Mouse (Mus musculus): ENCODE results near the gene Csnk2b. TPM values are rescaled to one million over a fixed set of nuclear protein-coding genes. Genes with fewer than 3 reads are reported as not detected.
A peak's percentile ranks its signal among the peaks of the same experiment; 100 is the strongest.

Csnk2b gene
- polyA plus RNA-seq, 1 experiment from 2014 or later, result 279 TPM

DNA sequence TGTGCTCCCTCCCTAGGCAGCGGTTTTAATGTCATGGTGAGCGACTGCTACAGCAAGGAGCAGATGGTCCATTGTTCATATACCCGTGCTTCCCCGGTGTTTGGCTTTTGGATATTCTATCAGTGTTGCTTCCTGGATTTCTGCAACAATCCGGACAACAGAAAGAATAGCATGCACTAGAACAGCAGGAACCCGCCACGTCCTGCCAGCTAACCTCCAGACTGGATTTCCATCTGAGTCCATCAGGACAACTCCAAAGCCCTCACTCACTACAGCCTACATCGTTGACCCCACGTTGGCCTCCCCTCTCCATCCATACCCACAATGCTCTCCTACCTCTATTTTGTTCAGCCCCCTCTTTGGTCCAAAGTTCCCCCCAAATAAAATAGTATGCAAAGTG lies 10.1 kb downstream of the Csnk2b start:
- H3K9me3 ChIP-seq, result no peaks in the 10 kb centered on the region
- no peak overlapping the region for H3K27ac ChIP-seq (replicated peaks)
- ATAC-seq (ENCODE audit: low FRiP score, low read depth), result no peak
- no peak overlapping the region for H3K9ac ChIP-seq (replicated peaks)
- H3K4me1 ChIP-seq, result no peaks in the 10 kb centered on the region
- H3K27me3 ChIP-seq, result no peaks in the 10 kb centered on the region
- peaks cover 26% of the 10 kb centered on the region for H3K36me3 ChIP-seq
- no peak overlapping the region for H3K4me2 ChIP-seq (replicated peaks)
- no peak overlapping the region for H3K4me3 ChIP-seq
- 69% methylated on average over 9 of the region's 9 CpGs for WGBS

DNA sequence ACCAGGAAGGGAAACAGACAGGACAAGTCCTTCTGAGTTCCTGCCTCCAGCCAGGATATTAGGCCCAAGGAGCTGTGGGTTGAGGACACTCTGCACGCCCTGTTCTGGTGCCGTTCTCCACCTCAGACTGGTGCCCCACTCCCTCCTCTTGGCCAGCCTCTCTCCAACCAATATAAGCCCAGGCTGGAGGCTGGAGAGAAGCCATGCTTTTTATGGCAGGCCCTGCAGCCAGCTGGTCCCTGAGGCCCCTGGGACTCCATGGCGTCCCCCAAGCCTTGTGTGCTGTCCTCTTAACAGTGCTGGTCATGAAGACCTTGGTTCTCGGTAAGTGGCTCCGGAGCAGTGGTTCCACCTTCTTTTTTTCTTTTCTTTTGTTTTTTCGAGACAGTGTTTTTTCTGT lies 13.8 kb downstream of the Csnk2b start, which contains the start of gene Ly6g5c:
Gene Ly6g5c (plus strand): TSS at position 183 of the 400 bp plus-strand sequence.
- Histone ChIP-seq H3K9me3 (no peaks in the 10 kb centered on the region), H3K4me1 (peaks cover 10% of the 10 kb centered on the region), H3K4me2 (replicated peaks) (no peak within 1 kb of the TSS), H3K9ac (replicated peaks) (no peak within 1 kb of the TSS), H3K4me3 (no peak within 1 kb of the TSS), H3K27ac (replicated peaks) (no peak within 1 kb of the TSS), H3K27me3 (no peaks in the 10 kb centered on the region), H3K36me3 (peaks cover 8% of the 10 kb centered on the region; the same call in 1 of the 2 replicates)
- ATAC-seq (ENCODE audit: low FRiP score, low read depth), result no peak
- WGBS, result 85% methylated on average over 6 of the region's 6 CpGs

DNA sequence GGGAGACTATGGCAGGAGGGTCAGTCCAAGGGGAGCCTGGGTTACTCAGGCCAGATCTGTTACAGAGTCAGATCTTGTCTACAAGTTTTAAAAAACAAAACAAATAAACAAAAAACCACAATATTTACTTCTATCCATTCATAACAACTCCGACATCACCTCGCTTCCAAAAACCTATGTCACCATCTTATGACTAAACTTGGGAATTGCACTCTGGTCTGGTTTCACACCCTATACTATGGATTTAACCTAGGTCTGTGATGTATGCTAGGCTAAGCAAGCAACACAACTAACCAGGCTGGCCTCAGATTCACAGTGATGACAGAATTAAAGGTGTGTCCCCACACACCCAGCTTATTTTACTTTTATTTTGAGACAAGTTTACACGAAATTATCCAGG lies 15.3 kb downstream of the Csnk2b start:
- no peak overlapping the region for H3K9ac ChIP-seq (replicated peaks)

DNA sequence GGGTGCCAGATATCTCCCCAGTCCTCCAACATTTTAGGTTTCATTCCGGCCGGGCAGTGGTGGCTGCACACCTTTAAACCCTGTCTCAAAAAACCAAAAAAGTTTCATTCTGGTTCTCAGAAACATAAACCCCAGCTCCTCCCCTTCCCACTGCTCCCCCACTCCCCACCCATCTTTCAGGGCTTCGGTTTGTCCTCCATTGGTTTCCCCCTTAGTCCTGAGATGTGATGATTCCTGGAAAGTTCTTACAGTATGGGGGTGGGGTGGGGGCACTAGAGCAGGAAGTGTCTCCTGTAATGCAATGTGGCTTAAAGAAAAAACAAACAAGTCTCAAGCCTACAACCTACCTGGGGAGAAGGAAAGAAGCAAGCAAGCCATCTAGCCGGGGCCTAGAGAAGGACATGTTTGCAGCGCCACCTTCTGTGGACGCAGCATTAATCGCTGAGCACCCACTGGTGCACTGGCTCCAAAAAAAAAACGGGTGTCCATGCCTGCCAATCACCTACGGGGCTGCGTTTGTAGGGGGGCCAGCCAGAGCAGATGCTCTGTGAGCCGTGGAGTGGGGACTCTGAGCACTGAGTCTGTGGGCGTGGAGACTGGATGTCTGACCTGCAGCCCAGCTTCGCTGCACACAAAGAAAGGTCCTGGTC lies 16.0 kb downstream of the Csnk2b start:
- no peak overlapping the region for H3K27ac ChIP-seq (replicated peaks)
- 24% methylated on average over 13 of the region's 13 CpGs for WGBS
- peaks cover 10% of the 10 kb centered on the region for H3K4me1 ChIP-seq
- H3K4me3 ChIP-seq, result 0 out of 2 replicates have a peak overlapping the region, but pooled peaks have one; percentile 17
- H3K4me2 ChIP-seq (replicated peaks), result peak overlapping the region; percentile 36
- H3K9ac ChIP-seq (replicated peaks), result 0 out of 2 replicates have a peak overlapping the region, but pooled peaks have one; percentile 37
- H3K27me3 ChIP-seq, result no peaks in the 10 kb centered on the region
- ATAC-seq (ENCODE audit: low FRiP score, low read depth), result peak; percentile 12; the same call in 1 of the 2 replicates
- H3K9me3 ChIP-seq, result no peaks in the 10 kb centered on the region
- H3K36me3 ChIP-seq, result peaks cover 30% of the 10 kb centered on the region

More for the DNA sequence above, 15.3 kb downstream of the Csnk2b start:
- Histone ChIP-seq H3K4me1 (peaks cover 10% of the 10 kb centered on the region), H3K36me3 (peaks cover 23% of the 10 kb centered on the region), H3K27ac (replicated peaks) (no peak overlapping the region), H3K27me3 (no peaks in the 10 kb centered on the region), H3K4me2 (replicated peaks) (no peak overlapping the region), H3K4me3 (0 out of 2 replicates have a peak overlapping the region, but pooled peaks have one; percentile 17), H3K9me3 (no peaks in the 10 kb centered on the region)
- no peak for ATAC-seq (ENCODE audit: low FRiP score, low read depth)
- 65% methylated on average over 3 of the region's 3 CpGs for WGBS

DNA sequence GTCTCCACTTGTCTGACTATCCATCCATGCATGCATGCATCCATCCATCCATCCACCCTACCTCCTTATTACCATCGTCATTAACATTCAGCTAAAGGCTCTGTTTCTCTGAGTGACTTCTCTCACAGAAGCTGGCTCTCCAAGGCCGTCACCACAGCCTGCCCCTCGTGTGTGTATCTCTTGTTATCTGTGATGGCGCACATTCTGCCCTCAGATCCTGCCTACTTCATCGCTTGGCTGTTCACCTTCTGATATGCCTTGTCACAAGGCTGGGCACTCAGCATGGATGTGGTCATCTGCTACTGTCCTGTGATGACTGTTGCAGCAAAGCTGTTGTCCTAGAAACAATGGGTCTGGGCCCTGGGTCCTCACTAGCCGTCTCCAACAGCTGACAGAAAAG lies 17.1 kb downstream of the Csnk2b start:
- no peak overlapping the region for H3K4me2 ChIP-seq (replicated peaks)
- H3K27me3 ChIP-seq, result no peaks in the 10 kb centered on the region
- H3K9ac ChIP-seq (replicated peaks), result no peak overlapping the region
- no peak overlapping the region for H3K27ac ChIP-seq (replicated peaks)
- no peak for ATAC-seq (ENCODE audit: low FRiP score, low read depth)
- 76% methylated on average over 6 of the region's 6 CpGs for WGBS
- H3K4me1 ChIP-seq, result peaks cover 10% of the 10 kb centered on the region
- H3K36me3 ChIP-seq, result peaks cover 41% of the 10 kb centered on the region
- no peaks in the 10 kb centered on the region for H3K9me3 ChIP-seq
- no peak overlapping the region for H3K4me3 ChIP-seq

DNA sequence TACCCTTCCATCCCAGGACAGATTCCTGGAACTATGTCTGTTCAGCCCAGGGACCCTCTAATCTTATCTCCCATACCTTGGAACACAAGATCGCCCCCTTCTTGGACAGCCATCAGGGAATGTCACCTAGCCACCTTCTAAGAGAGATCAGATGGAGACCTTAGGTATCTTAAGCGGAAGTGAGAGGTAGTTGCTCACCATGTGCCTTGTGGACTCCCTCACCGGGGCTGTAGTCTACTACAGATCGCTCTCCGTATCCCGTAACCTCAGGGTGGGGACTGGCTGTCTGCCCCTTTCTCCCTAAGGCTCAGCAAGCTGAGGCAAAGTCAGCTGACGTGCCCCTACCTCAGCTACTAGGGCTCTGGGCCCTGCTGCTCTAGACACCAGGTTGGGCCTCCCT lies 17.8 kb downstream of the Csnk2b start:
- no peaks in the 10 kb centered on the region for H3K27me3 ChIP-seq
- no peak overlapping the region for H3K9ac ChIP-seq (replicated peaks)
- peaks cover 48% of the 10 kb centered on the region for H3K36me3 ChIP-seq
- no peak overlapping the region for H3K4me3 ChIP-seq
- 95% methylated on average over 7 of the region's 7 CpGs for WGBS
- no peaks in the 10 kb centered on the region for H3K9me3 ChIP-seq
- H3K4me1 ChIP-seq, result peaks cover 10% of the 10 kb centered on the region
- H3K27ac ChIP-seq (replicated peaks), result no peak overlapping the region
- no peak for ATAC-seq (ENCODE audit: low FRiP score, low read depth)
- H3K4me2 ChIP-seq (replicated peaks), result no peak overlapping the region

DNA sequence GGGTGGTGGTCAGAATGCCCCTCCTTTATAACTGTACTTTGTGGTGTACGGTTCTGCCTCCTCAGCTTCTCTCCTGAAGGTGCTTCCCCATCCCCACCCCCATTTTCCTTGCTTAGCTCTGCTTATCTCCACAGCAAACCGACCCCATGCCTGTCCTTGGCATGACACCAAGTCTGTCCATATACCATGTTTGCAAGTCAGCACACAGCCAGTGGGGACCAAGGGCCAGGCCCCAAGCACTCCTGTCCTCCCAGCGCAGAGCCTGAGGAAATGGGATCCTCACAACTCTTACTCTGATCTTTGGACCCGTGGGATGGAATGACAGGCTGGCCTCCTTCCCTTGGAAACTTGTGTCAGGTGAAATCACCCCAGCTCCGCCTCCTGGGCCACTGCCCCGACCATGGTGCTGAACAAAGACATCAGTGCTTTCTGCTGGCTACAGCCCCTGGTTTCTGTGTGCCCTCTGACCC lies 18.6 kb downstream of the Csnk2b start:
- no peak overlapping the region for H3K9ac ChIP-seq (replicated peaks)
- no peak overlapping the region for H3K27ac ChIP-seq (replicated peaks)
- peaks cover 56% of the 10 kb centered on the region for H3K36me3 ChIP-seq
- WGBS, result 74% methylated on average over 6 of the region's 6 CpGs
- H3K4me1 ChIP-seq, result peaks cover 10% of the 10 kb centered on the region
- no peaks in the 10 kb centered on the region for H3K27me3 ChIP-seq
- no peak for ATAC-seq (ENCODE audit: low FRiP score, low read depth)
- no peak overlapping the region for H3K4me3 ChIP-seq
- no peaks in the 10 kb centered on the region for H3K9me3 ChIP-seq
- no peak overlapping the region for H3K4me2 ChIP-seq (replicated peaks)

DNA sequence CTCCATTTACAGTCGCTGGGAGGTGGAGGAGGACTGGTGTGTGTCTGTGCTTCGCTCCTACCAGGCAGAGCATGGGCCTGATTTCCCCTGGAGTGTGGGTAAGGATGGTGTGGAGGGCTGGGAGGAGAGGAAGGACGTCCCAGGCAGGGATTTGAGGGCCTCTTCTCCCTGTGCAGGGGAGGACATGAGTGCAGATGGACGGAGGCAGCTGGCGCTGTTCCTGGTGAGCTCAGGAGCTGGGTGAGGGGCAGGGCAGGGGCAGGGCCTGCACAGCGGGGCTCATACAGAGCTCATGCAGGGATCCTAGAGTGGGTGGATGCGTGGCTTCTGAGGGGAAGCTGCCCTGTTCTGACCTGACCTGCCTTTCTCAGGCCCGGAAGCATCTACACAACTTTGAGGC lies 19.6 kb downstream of the Csnk2b start:
- H3K4me3 ChIP-seq, result no peak overlapping the region
- H3K27ac ChIP-seq (replicated peaks), result no peak overlapping the region
- H3K27me3 ChIP-seq, result no peaks in the 10 kb centered on the region
- no peak overlapping the region for H3K9ac ChIP-seq (replicated peaks)
- no peak overlapping the region for H3K4me2 ChIP-seq (replicated peaks)
- no peaks in the 10 kb centered on the region for H3K9me3 ChIP-seq
- no peak for ATAC-seq (ENCODE audit: low FRiP score, low read depth)
- 80% methylated on average over 8 of the region's 8 CpGs for WGBS
- H3K36me3 ChIP-seq, result peaks cover 66% of the 10 kb centered on the region
- H3K4me1 ChIP-seq, result peaks cover 10% of the 10 kb centered on the region

DNA sequence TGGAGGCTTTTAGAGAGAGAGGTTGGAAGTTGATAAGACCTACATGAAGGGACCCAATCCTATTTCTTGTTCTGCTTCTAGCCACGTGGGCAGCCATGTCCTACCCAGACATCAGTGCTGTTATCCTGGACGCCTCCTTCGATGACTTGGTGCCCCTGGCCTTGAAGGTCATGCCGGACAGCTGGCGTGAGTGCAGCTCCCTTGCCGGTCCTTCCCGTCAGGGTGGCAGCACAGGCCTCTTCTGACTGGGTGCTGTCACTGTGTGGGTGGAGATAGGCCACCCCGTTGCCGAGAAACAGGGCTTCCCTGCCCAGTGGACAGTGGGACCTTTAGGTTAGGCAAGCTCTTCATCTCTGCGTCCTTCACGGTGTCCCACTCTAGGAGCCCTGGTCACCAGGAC lies 20.7 kb downstream of the Csnk2b start:
- Histone ChIP-seq H3K27ac (replicated peaks) (no peak overlapping the region), H3K27me3 (no peaks in the 10 kb centered on the region), H3K36me3 (peaks cover 77% of the 10 kb centered on the region), H3K9me3 (no peaks in the 10 kb centered on the region), H3K9ac (replicated peaks) (no peak overlapping the region), H3K4me1 (peaks cover 8% of the 10 kb centered on the region), H3K4me2 (replicated peaks) (no peak overlapping the region), H3K4me3 (no peak overlapping the region)
- ATAC-seq (ENCODE audit: low FRiP score, low read depth), result no peak
- WGBS, result 92% methylated on average over 11 of the region's 11 CpGs

DNA sequence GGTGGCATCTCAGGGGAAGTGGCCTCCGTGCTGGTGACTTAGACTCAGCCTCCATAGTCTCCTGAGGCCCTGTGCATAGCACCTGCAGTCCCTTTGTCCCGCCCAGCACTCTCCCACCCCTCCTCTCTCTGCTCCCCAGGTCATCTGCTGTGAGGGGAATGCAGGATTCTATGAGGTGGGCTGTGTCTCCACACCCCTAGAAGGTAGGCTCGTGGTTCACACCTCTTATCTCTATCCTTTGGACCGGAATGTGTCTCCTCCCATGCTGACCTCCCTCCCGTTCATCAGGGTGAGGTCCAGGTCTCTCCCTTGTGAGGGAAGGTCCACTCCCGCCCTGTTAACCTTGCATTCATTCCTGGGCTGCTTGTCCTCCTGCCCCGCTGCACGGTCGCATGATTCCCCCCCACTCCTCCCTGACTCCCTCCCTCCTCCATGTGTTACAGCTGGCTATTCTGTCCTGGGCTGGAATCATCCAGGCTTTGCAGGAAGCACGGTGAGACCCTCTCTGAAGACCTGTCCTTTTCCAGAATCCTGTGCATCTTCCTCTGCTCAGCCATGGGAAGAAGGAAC lies 21.6 kb downstream of the Csnk2b start:
- H3K36me3 ChIP-seq, result peaks cover 84% of the 10 kb centered on the region

DNA sequence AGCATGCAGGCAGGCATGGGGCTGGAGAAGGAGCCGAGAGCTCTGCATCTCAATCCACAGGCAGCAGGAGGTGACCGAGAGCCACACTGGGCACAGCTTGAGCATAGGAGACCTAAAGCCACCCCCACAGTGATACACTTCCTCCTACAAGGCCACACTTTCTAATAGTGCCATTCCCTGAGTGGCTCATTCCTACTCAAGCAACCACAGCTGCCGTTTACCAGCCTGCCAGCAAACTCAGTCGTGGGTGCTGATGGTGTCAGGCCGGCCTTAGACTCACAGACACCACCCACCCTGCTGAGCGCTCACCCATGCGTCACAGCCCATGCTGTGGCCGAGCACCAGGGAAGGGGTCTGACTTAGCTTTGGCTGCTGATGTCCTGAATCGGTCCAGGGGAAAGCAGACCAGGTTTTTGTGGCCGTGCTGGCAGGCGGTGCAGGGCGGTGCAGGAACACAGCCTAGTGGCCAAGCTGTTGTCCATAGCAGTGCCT lies 24.6 kb downstream of the Csnk2b start:
- Histone ChIP-seq H3K27ac (replicated peaks) (no peak overlapping the region), H3K27me3 (no peaks in the 10 kb centered on the region), H3K9me3 (no peaks in the 10 kb centered on the region), H3K4me2 (replicated peaks) (no peak overlapping the region), H3K4me1 (no peaks in the 10 kb centered on the region), H3K4me3 (no peak overlapping the region), H3K9ac (replicated peaks) (no peak overlapping the region), H3K36me3 (peaks cover 89% of the 10 kb centered on the region)
- no peak for ATAC-seq (ENCODE audit: low FRiP score, low read depth)
- WGBS, result 71% methylated on average over 12 of the region's 12 CpGs

More for the DNA sequence above, 21.6 kb downstream of the Csnk2b start:
- no peak overlapping the region for H3K27ac ChIP-seq (replicated peaks)
- no peaks in the 10 kb centered on the region for H3K9me3 ChIP-seq
- no peak overlapping the region for H3K4me3 ChIP-seq
- H3K27me3 ChIP-seq, result no peaks in the 10 kb centered on the region
- 83% methylated on average over 10 of the region's 10 CpGs for WGBS
- ATAC-seq (ENCODE audit: low FRiP score, low read depth), result no peak
- no peaks in the 10 kb centered on the region for H3K4me1 ChIP-seq
- H3K4me2 ChIP-seq (replicated peaks), result no peak overlapping the region
- no peak overlapping the region for H3K9ac ChIP-seq (replicated peaks)

DNA sequence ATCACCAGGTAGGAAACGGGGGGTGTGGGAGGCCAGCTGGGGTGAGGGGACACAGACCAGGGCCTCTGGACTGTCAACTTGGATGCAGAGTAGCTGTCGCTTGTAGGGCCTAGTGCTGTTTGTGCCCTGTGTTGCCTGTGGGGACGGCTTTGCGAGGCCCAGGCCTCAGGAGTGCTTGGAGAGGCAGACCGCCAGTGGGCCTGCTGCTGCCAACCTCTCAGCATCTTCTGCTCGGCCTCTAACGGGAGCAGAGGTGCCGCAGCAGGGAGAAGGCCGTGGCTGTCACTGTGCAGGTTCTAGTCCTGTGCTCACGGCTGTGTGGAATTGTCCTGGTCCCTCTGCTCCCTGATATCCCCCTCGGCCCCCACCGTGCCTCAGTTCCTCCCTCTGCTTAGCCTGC lies 25.3 kb downstream of the Csnk2b start:
- Histone ChIP-seq H3K9ac (replicated peaks) (0 out of 2 replicates have a peak overlapping the region, but pooled peaks have one; percentile 34), H3K4me2 (replicated peaks) (no peak overlapping the region), H3K27ac (replicated peaks) (no peak overlapping the region), H3K4me3 (no peak overlapping the region), H3K27me3 (no peaks in the 10 kb centered on the region), H3K9me3 (no peaks in the 10 kb centered on the region), H3K36me3 (peaks cover 89% of the 10 kb centered on the region), H3K4me1 (no peaks in the 10 kb centered on the region)
- ATAC-seq (ENCODE audit: low FRiP score, low read depth), result no peak
- 87% methylated on average over 12 of the region's 12 CpGs for WGBS
